Mouse (Mus musculus): ENCODE data around the gene Krt87. TPM values are rescaled to one million over a fixed set of nuclear protein-coding genes. Genes with fewer than 3 reads are reported as not detected.

The Krt87 gene
- polyA plus RNA-seq, 1 experiment from 2014 or later, result not detected

DNA sequence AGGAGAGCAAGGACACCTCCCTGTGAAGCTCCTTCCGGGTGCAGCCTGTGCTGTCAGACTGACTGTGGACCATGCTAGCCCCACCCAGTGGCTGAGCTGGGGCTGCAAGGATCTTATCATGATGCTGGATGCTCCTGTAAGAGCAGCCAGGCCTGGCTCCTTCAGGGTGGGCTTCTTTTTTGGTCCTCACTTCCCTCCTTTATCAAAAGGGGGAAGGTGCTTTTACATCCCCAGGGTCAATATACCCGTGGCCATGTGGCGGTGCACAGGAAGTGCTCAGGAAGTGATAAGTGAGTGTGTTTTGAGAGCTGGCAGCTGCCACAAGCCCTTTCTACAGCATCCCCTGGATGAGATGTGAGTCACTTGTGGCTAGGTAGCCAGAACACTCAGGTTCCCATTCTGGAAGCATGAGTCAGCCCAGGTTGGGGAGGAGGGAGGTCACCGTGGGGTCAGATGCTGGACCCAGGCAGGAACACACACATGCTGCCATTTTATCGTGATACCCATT, 50.5 kb downstream of the Krt87 start:
- Histone ChIP-seq H3K4me1 (replicated peaks) (no peaks in the 10 kb centered on the region), H3K27ac (no peak overlapping the region), H3K9me3 (replicated peaks) (no peaks in the 10 kb centered on the region), H3K36me3 (no peaks in the 10 kb centered on the region), H3K4me3 (replicated peaks) (no peak overlapping the region), H3K9ac (no peak overlapping the region), H3K27me3 (no peaks in the 10 kb centered on the region), H3K4me2 (no peak overlapping the region)
- 15% methylated on average over 5 of the region's 5 CpGs for WGBS (ENCODE audit: insufficient replicate concordance)
- ATAC-seq (ENCODE audit: low read depth) (no peak), DNase-seq (no peak)

- Histone ChIP-seq H3K9ac (no peak overlapping the region), H3K27ac (no peak overlapping the region), H3K36me3 (no peaks in the 10 kb centered on the region), H3K9me3 (replicated peaks) (no peaks in the 10 kb centered on the region), H3K4me1 (replicated peaks) (no peaks in the 10 kb centered on the region), H3K4me3 (replicated peaks) (no peak overlapping the region), H3K27me3 (no peaks in the 10 kb centered on the region), H3K4me2 (no peak overlapping the region)
- no peak for DNase-seq
- WGBS (ENCODE audit: insufficient replicate concordance), result 42% methylated on average over 3 of the region's 3 CpGs
- no peak for ATAC-seq (ENCODE audit: low read depth)
These were observed 51.4 kb downstream of the Krt87 start for GRCm38 (mm10) chr15:101387176-101387575.

DNA sequence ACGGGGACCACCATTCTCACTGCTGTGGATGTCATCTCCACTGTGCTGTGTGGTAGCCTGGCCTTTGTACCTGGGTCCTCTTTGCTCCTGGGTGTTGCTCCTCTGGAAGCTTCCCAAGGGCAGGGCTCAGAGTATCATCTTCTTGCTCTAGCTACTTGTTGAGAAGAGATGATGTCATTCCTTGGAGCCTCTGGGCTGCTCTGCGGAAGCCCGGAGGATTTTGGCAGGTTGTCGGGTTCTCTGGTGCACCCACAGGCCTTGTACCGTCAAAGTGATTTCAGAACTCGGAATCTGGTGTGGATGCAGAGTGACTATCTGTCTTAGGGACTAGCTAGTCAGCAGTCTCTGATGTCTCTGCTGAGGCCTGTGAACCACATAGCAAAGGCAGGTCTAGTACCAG, 53.5 kb downstream of the Krt87 start:
- ATAC-seq (ENCODE audit: low read depth), result no peak
- Histone ChIP-seq H3K36me3 (no peaks in the 10 kb centered on the region), H3K4me1 (replicated peaks) (no peaks in the 10 kb centered on the region)

GRCm38 (mm10) chr15:101384610-101385009, 54.0 kb downstream of the Krt87 start:
- Histone ChIP-seq H3K9me3 (replicated peaks) (no peaks in the 10 kb centered on the region), H3K27ac (no peak overlapping the region), H3K4me3 (replicated peaks) (no peak overlapping the region), H3K4me1 (replicated peaks) (no peaks in the 10 kb centered on the region), H3K9ac (no peak overlapping the region), H3K27me3 (no peaks in the 10 kb centered on the region), H3K36me3 (no peaks in the 10 kb centered on the region), H3K4me2 (no peak overlapping the region)
- DNase-seq (no peak), ATAC-seq (ENCODE audit: low read depth) (no peak)
- 40% methylated on average over 7 of the region's 7 CpGs for WGBS (ENCODE audit: insufficient replicate concordance)

More for the DNA sequence above, 53.5 kb downstream of the Krt87 start:
- no peak overlapping the region for H3K9ac ChIP-seq
- no peaks in the 10 kb centered on the region for H3K9me3 ChIP-seq (replicated peaks)
- WGBS (ENCODE audit: insufficient replicate concordance), result 76% methylated on average over 6 of the region's 6 CpGs
- H3K4me3 ChIP-seq (replicated peaks), result no peak overlapping the region
- H3K27me3 ChIP-seq, result no peaks in the 10 kb centered on the region
- H3K4me2 ChIP-seq, result no peak overlapping the region
- no peak overlapping the region for H3K27ac ChIP-seq
- no peak for DNase-seq

GRCm38 (mm10) chr15:101382811-101383210, 55.8 kb downstream of the Krt87 start:
- Histone ChIP-seq H3K36me3 (no peaks in the 10 kb centered on the region), H3K4me2 (no peak overlapping the region), H3K9me3 (replicated peaks) (no peaks in the 10 kb centered on the region), H3K27me3 (no peaks in the 10 kb centered on the region), H3K27ac (no peak overlapping the region), H3K4me3 (replicated peaks) (no peak overlapping the region), H3K4me1 (replicated peaks) (no peaks in the 10 kb centered on the region), H3K9ac (no peak overlapping the region)
- WGBS (ENCODE audit: insufficient replicate concordance), result 68% methylated on average over 11 of the region's 11 CpGs
- DNase-seq (no peak), ATAC-seq (ENCODE audit: low read depth) (no peak)

DNA sequence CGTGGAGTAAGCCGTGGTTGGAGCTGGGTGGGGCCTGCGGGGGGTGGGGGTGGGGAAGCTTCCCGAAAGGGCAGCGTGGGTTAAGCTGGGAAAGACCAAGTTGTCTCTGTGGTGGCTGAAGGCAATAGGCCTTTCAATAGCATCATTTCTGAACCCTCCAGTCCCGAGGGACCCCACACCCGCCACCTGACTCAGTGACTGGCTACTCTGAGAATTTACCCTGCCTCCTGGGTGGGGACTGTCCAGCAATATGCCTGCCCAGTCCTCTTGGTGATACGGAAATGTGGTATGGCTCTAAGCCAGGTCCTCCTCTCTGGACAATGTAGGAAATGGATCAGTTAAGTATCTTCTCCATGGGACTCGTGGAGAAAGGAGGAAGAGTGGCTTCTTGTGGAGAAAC, 56.8 kb downstream of the Krt87 start:
- H3K27me3 ChIP-seq, result no peaks in the 10 kb centered on the region
- WGBS (ENCODE audit: insufficient replicate concordance), result 35% methylated on average over 9 of the region's 9 CpGs
- H3K4me3 ChIP-seq (replicated peaks), result no peak overlapping the region
- H3K4me2 ChIP-seq, result no peak overlapping the region
- H3K36me3 ChIP-seq, result no peaks in the 10 kb centered on the region
- H3K9ac ChIP-seq, result no peak overlapping the region
- no peaks in the 10 kb centered on the region for H3K9me3 ChIP-seq (replicated peaks)
- DNase-seq, result no peak
- no peak for ATAC-seq (ENCODE audit: low read depth)
- peaks cover 6% of the 10 kb centered on the region; the same call in 1 of the 2 replicates for H3K4me1 ChIP-seq (replicated peaks)
- H3K27ac ChIP-seq, result no peak overlapping the region

Other genes with a start within 250 kb of the Krt87 start
- 0.29 and 0.44 TPM in 2 replicates for gene Grasp, start 214.6 kb downstream of the Krt87 start, polyA plus RNA-seq (2015; fragmentation: Nextera tagmentation; extraction: Ambion mirVana)
- 0.43 and 0.56 TPM in 2 replicates for gene Nr4a1, start 184.5 kb downstream of the Krt87 start, polyA plus RNA-seq (2015; fragmentation: Nextera tagmentation; extraction: Ambion mirVana)
- gene Atg101, start 154.5 kb downstream of the Krt87 start, polyA plus RNA-seq (2015; fragmentation: Nextera tagmentation; extraction: Ambion mirVana), result 29.6 and 31.7 TPM in 2 replicates
- gene 6030408B16Rik, start 145.6 kb downstream of the Krt87 start, polyA plus RNA-seq (2015; fragmentation: Nextera tagmentation; extraction: Ambion mirVana), result 0.13 and 0.22 TPM in 2 replicates
- 0.10 TPM in 2 replicates for gene Krt80, start 68.6 kb downstream of the Krt87 start, polyA plus RNA-seq (2015; fragmentation: Nextera tagmentation; extraction: Ambion mirVana)
- 2.9 and 5.1 TPM in 2 replicates for gene Krt7, start 27.8 kb downstream of the Krt87 start, polyA plus RNA-seq (2015; fragmentation: Nextera tagmentation; extraction: Ambion mirVana)
- gene Krt88, start 8.9 kb upstream of the Krt87 start, polyA plus RNA-seq (2015; fragmentation: Nextera tagmentation; extraction: Ambion mirVana), result not detected in 2 replicates
- not detected in 2 replicates for gene Krt81, start 24.9 kb upstream of the Krt87 start, polyA plus RNA-seq (2015; fragmentation: Nextera tagmentation; extraction: Ambion mirVana)
- gene Krt86, start 34.7 kb upstream of the Krt87 start, polyA plus RNA-seq (2015; fragmentation: Nextera tagmentation; extraction: Ambion mirVana), result not detected in 2 replicates
- not detected in 2 replicates for gene Krt83, start 52.7 kb upstream of the Krt87 start, polyA plus RNA-seq (2015; fragmentation: Nextera tagmentation; extraction: Ambion mirVana)
- gene Gm49425, start 78.5 kb upstream of the Krt87 start, polyA plus RNA-seq (2015; fragmentation: Nextera tagmentation; extraction: Ambion mirVana), result not detected in 2 replicates
- not detected in 2 replicates for gene Krt84, start 94.0 kb upstream of the Krt87 start, polyA plus RNA-seq (2015; fragmentation: Nextera tagmentation; extraction: Ambion mirVana)
- gene Krt82, start 111.9 kb upstream of the Krt87 start, polyA plus RNA-seq (2015; fragmentation: Nextera tagmentation; extraction: Ambion mirVana), result not detected in 2 replicates
- not detected in 2 replicates for gene Krt90, start 124.1 kb upstream of the Krt87 start, polyA plus RNA-seq (2015; fragmentation: Nextera tagmentation; extraction: Ambion mirVana)
- not detected in 2 replicates for gene Krt75, start 135.1 kb upstream of the Krt87 start, polyA plus RNA-seq (2015; fragmentation: Nextera tagmentation; extraction: Ambion mirVana)
- gene Gm5414, start 189.4 kb upstream of the Krt87 start, polyA plus RNA-seq (2015; fragmentation: Nextera tagmentation; extraction: Ambion mirVana), result not detected in 2 replicates
- not detected in 2 replicates for gene Gm5478, start 208.6 kb upstream of the Krt87 start, polyA plus RNA-seq (2015; fragmentation: Nextera tagmentation; extraction: Ambion mirVana)
- gene Krt6b, start 241.5 kb upstream of the Krt87 start, polyA plus RNA-seq (2015; fragmentation: Nextera tagmentation; extraction: Ambion mirVana), result not detected in 2 replicates

Data from liver, embryonic 13.5 days (tissue).